Mouse (Mus musculus) forebrain, postnatal 0 days (tissue): ENCODE results near the gene Ppfia4. TPM values are rescaled to one million over a fixed set of nuclear protein-coding genes. Genes with fewer than 3 reads are reported as not detected.

ENCODE experiments used
- ATAC-seq: fragments of 200-750 bp; cut with Nextera tagmentation; 2 replicates; pipeline ENCODE4 v1.8.0; 2017; ENCODE audit warnings: mild to moderate bottlenecking, moderate library complexity
- DNase-seq: peaks from one replicate; pipeline ENCODE4 v3.0.0-alpha.2; 2015
- H3K27ac ChIP-seq: fragments of 300-500 bp; sonication (generic); 2 replicates; pipeline ENCODE4 v1.5.1; 2014; ENCODE audit warnings: low read depth, mild to moderate bottlenecking, antibody characterized with exemption, low read length, moderate library complexity, mixed read lengths
- H3K27me3 ChIP-seq: fragments of 300-500 bp; sonication (generic); 2 replicates; pipeline ENCODE4 v1.6.1; 2014; ENCODE audit warnings: mild to moderate bottlenecking, low read length, mixed read lengths; ENCODE audit not compliant: insufficient read depth
- H3K36me3 ChIP-seq: fragments of 300-500 bp; sonication (generic); 2 replicates; pipeline ENCODE4 v1.6.1; 2014; ENCODE audit warnings: mild to moderate bottlenecking, moderate library complexity; ENCODE audit not compliant: insufficient read depth
- H3K4me1 ChIP-seq: fragments of 300-500 bp; sonication (generic); 2 replicates; pipeline ENCODE4 v1.6.1; 2014; ENCODE audit warnings: antibody characterized with exemption; ENCODE audit not compliant: insufficient read depth
- H3K4me2 ChIP-seq: fragments of 300-500 bp; sonication (generic); 2 replicates; pipeline ENCODE4 v1.6.1; 2014; ENCODE audit warnings: low read depth, mild to moderate bottlenecking, moderate library complexity
- H3K4me3 ChIP-seq: fragments of 300-500 bp; sonication (generic); 2 replicates; pipeline ENCODE4 v1.5.1; 2014; ENCODE audit warnings: low read depth, low read length, mixed read lengths
- H3K9ac ChIP-seq: fragments of 300-500 bp; sonication (generic); 2 replicates; pipeline ENCODE4 v1.6.1; 2014; ENCODE audit warnings: mild to moderate bottlenecking
- H3K9me3 ChIP-seq: fragments of 300-500 bp; sonication (generic); 2 replicates; pipeline ENCODE4 v1.6.1; 2016; ENCODE audit warnings: low read length
- CTCF ChIP-seq: sonication (generic); IDR thresholded peaks from 2 replicates; pipeline ENCODE4 v1.5.1; 2016; ENCODE audit warnings: antibody characterized with exemption, control low read depth, low read depth
- WGBS: fragments of 180-500 bp; shearing (Covaris S2); extraction: QIAGEN DNeasy Blood & Tissue Kit; methylation state at CpG from one replicate; pipeline ENCODE4 v1.1.7; 2014; 5-methylcytosine and 5-hydroxymethylcytosine counted together
- polyA plus RNA-seq: library from polyadenylated mRNA; unstranded; fragments of >200 nt; fragmentation: Nextera tagmentation; extraction: Ambion mirVana; gene quantifications from 2 replicates; pipeline ENCODE4 v1.2.1, GENCODE M21; 2015
- total RNA-seq: library from RNA; depleted of rRNA; stranded (reverse); fragments of >200 nt; gene quantifications from 2 replicates; pipeline ENCODE4 v1.2.3, GENCODE M21; 2014

Ppfia4 gene
- total and polyA plus RNA-seq, 2 experiments from 2014 or later = 17.5 to 31.9 TPM

- ATAC-seq = peak; percentile 96
- H3K27me3 ChIP-seq = no peaks in the 10 kb centered on the region
These were observed 11.6 kb upstream of the Ppfia4 start for GRCm38 (mm10) chr1:134344005-134344950.

GRCm38 (mm10) chr1:134343567-134343966, 10.8 kb upstream of the Ppfia4 start:
- Histone ChIP-seq H3K9ac (peak overlapping the region; percentile 72), H3K4me3 (peak overlapping the region; percentile 54), H3K27me3 (no peaks in the 10 kb centered on the region), H3K27ac (peak overlapping the region; percentile 84), H3K4me1 (no peaks in the 10 kb centered on the region), H3K9me3 (no peaks in the 10 kb centered on the region), H3K36me3 (peaks cover 13% of the 10 kb centered on the region), H3K4me2 (peak overlapping the region; percentile 74)
- no peak for TF ChIP-seq CTCF
- ATAC-seq = peak; percentile 43
- 6% methylated on average over 2 of the region's 2 CpGs for whole genome bisulfite sequencing
- peak; percentile 57 for DNase-seq

More at GRCm38 (mm10) chr1:134344005-134344950, 11.6 kb upstream of the Ppfia4 start:
- Histone ChIP-seq H3K9ac (peak overlapping the region; percentile 72), H3K4me1 (no peaks in the 10 kb centered on the region), H3K9me3 (no peaks in the 10 kb centered on the region), H3K36me3 (peaks cover 13% of the 10 kb centered on the region), H3K4me2 (peak overlapping the region; percentile 74), H3K4me3 (peak overlapping the region; percentile 54), H3K27ac (peak overlapping the region; percentile 84)
- peak; percentile 95 for DNase-seq
- TF ChIP-seq CTCF = peak; percentile 21; the same call in 1 of the 2 replicates
- WGBS = 2% methylated on average over 53 of the region's 54 CpGs

GRCm38 (mm10) chr1:134342781-134343310, 10.1 kb upstream of the Ppfia4 start:
- TF ChIP-seq CTCF = no peak
- H3K27me3 ChIP-seq = no peaks in the 10 kb centered on the region
- DNase-seq (no peak), ATAC-seq (no peak)
- H3K36me3 ChIP-seq = peaks cover 11% of the 10 kb centered on the region
- 68% methylated on average over 8 of the region's 8 CpGs for WGBS
- peak overlapping the region; percentile 74 for H3K4me2 ChIP-seq
- peak overlapping the region; percentile 35; the same call in 1 of the 2 replicates for H3K9ac ChIP-seq
- H3K9me3 ChIP-seq = no peaks in the 10 kb centered on the region
- peak overlapping the region; percentile 54; the same call in 1 of the 2 replicates for H3K4me3 ChIP-seq
- no peak overlapping the region for H3K27ac ChIP-seq
- H3K4me1 ChIP-seq = no peaks in the 10 kb centered on the region

- ATAC-seq = no peak
- 75% methylated on average over 2 of the region's 2 CpGs for WGBS
- Histone ChIP-seq H3K27ac (no peak overlapping the region), H3K9ac (no peak overlapping the region), H3K4me1 (no peaks in the 10 kb centered on the region), H3K4me3 (no peak overlapping the region), H3K4me2 (peak overlapping the region; percentile 74), H3K36me3 (peaks cover 6% of the 10 kb centered on the region; the same call in 1 of the 2 replicates), H3K27me3 (no peaks in the 10 kb centered on the region), H3K9me3 (no peaks in the 10 kb centered on the region)
- no peak for TF ChIP-seq CTCF
- no peak for DNase-seq
These were observed 9.5 kb upstream of the Ppfia4 start for GRCm38 (mm10) chr1:134342278-134342664.

- no peaks in the 10 kb centered on the region for H3K27me3 ChIP-seq
- TF ChIP-seq CTCF = no peak
- no peaks in the 10 kb centered on the region for H3K4me1 ChIP-seq
- H3K27ac ChIP-seq = no peak overlapping the region
- H3K36me3 ChIP-seq = peaks cover 3% of the 10 kb centered on the region; the same call in 1 of the 2 replicates
- H3K4me2 ChIP-seq = no peak overlapping the region
- DNase-seq = no peak
- H3K4me3 ChIP-seq = no peak overlapping the region
- H3K9ac ChIP-seq = no peak overlapping the region
- ATAC-seq = no peak
- WGBS = 74% methylated on average over 5 of the region's 5 CpGs
- H3K9me3 ChIP-seq = no peaks in the 10 kb centered on the region
These were observed 9.0 kb upstream of the Ppfia4 start for GRCm38 (mm10) chr1:134341641-134342277.

- no peaks in the 10 kb centered on the region for H3K4me1 ChIP-seq
- no peak overlapping the region for H3K9ac ChIP-seq
- H3K9me3 ChIP-seq = no peaks in the 10 kb centered on the region
- no peak overlapping the region for H3K4me2 ChIP-seq
- 96% methylated on average over 18 of the region's 18 CpGs for WGBS
- H3K4me3 ChIP-seq = no peak overlapping the region
- no peak overlapping the region for H3K27ac ChIP-seq
- DNase-seq (no peak), ATAC-seq (no peak)
- no peak for TF ChIP-seq CTCF
- H3K36me3 ChIP-seq = no peaks in the 10 kb centered on the region
- no peaks in the 10 kb centered on the region for H3K27me3 ChIP-seq
These were observed 7.3 kb upstream of the Ppfia4 start for GRCm38 (mm10) chr1:134339757-134340619.
